Mouse (Mus musculus) layer of hippocampus, postnatal 10 days (tissue): ENCODE measurements around the gene Hps3. TPM values are rescaled to one million over a fixed set of nuclear protein-coding genes. Genes with fewer than 3 reads are reported as not detected.
"Not testable (repeated sequence)": the region's sequence is repeated elsewhere in the genome, so short reads cannot be mapped to it uniquely, and the experiment has no call there.

Experiments
- DNase-seq, 2 experiments: peaks; one replicate each; pipeline ENCODE4 v3.0.0; 2021; ENCODE audit warnings: low spot score in 2 of 2
- long read RNA-seq: library from polyadenylated mRNA; stranded (forward); transcript quantifications from one replicate; pipeline ENCODE4 v2.0.0, GENCODE M21; 2023
- total RNA-seq, 2 experiments: library from RNA; stranded (reverse); gene quantifications; 2 replicates each; pipeline ENCODE4 v1.2.3; 2021

Hps3 gene
- 10 to 100 TPM; 21.7 to 21.8 TPM for total RNA-seq
- long read RNA-seq, full-length matches to known transcripts: 6 of 10 reads
- long read RNA-seq, partial matches to known transcripts: 2 of 10 reads
- long read RNA-seq, other reads (novel, unspliced or antisense): 2 of 10 reads

DNA sequence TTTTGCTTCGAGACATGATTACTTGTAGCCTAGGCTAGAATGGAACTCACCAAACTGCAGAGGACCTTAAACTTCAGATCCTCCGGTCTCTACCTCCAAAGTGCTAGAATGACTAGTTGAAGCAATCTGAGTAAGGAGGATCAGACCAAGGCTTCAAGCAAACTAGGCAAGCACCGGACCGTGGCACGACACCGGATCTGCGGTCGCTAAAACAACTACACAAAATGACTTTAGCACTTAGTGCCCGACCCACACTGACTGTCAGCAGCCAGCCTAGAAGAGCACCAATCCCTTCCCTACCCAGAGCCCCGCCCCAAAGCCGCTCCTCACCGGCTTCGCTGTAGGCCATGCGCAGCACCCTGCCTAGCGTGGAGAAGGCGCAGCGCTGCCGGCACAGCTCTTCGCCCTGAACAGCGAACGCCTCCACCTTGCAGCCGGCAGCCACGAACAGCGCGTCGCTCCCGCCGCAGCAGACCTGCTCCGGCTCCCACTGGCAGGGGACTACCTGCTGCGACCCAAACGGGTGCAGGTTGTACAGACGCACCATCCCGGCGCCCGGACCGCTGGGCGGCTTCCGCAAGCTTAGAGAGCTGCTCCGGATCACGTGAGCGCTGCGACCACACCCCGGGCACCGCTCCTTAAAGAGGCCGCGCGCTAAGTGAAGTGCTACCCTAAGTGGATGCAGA lies at the start of gene Hps3:
TSS of gene Hps3 (minus strand) at position 597 of the 686 bp plus-strand sequence.
- peak; percentile 82 to 85 for DNase-seq

DNA sequence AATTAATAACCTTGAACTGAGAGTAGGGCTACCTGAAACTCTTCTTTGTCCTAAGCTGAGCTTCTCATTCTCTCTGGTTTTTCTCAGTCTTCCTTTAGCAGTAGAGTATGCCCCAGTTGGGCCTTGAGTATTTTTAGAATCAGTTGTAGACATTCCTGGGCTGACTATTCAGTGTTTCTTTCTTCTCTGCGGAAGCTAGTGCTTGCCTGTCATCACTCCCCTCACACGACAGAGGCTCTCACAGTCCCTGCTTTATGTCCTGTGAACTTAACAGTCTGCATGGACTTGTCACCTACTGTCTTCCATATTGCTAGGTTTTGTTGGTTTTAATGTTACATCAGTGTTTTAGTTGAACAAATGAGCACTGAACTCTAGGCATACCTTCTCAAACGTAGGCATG lies 47.0 kb upstream of the Hps3 start:
- DNase-seq: no peak

DNA sequence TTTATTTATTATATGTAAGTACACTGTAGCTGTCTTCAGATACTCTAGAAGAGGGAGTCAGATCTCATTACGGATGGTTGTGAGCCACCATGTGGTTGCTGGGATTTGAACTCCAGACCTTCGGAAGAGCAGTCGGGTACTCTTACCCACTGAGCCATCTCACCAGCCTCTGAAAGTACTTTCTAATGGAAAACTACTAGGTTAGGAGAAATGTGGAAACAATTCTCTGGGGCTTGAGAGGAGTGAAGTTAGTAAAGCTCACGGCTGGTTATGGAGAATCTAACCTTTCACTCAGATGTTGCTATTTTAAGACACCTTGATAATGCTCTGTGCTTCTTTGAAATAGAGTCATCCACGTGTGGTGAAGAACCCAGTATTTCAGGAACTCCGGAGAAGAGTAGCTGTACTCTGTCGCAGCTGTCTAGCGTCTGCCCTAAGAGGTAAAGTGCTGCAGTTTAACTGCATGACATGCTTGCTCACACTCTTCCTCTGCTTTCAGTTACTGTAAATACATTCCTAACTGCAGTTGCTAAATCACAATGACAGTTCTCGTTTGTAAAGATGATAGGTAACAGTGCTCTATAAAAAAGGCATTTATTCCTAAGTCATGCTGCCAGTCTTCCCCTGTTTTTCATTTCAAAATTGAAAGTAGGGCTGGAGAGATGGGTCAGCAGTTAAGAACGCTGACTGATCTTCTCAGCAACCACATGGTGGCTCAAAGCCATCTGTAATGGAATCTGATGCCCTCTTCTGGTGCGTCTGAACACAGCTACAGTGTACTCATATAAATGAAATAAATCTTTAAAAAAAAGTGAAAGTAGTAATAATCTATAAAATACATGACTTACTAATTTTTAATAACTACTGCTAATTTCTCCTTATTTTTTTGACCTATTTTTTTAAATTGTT lies 41.3 kb upstream of the Hps3 start:
- peak in 1 of 2 experiments; percentile 11 for DNase-seq

DNA sequence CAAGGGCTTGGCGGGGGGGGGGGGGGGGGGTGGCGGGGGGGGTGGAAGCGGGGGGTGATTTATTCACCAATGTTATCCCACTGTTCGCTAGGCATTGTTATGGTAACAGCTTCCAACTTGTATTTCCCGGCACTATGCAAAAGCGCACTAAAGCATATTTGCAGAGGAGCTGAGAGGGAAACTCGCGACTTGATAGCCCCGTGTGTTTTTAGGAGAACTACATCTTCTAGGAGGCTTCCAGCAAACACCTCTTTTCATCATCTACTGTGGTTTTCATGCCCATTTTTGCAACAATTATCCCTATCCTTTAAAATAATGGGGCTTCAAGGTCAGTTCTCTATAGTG lies 23.1 kb upstream of the Hps3 start:
- DNase-seq: no peak

DNA sequence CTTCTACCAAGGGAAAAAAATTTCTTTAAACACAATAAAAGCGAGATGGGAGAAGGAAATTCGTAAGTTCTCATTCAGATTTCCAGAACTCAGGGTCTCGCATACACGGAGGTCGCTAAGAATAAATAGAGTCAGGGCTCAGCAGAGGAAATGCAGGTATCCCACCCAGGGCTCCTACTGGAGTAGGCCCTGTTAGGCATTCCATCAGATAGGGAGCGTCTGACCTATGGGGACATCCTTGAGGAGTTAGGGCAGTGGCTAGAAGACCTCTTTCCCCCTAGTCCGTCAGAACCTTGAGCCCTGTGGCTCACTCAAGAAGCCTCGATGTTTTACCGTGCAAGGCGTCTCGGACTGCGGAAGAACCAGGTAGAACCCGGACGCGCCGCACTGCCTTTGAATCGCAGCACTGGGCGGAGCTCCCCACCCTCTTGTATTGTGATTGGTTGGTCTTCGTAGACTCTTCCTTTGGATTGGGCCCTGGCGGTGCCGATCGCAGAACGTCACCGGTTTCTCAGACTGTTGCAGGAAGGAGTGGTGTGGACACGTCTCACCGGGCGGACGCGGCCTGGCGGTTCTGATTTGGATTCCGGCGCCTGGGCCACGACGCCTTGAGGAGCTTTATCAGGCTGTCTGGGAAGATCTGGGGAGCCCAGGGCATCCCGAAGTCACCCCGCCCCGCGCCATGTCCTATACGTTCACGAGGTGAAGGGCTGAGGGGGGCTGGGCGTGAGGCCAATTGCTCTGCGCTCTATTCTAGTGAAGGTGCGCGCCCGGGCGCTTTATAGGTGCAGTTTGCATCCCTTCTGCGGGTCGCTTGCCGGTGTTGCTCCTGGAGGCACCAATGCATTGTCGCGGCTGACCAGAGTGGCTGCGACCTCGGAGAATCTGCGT lies 22.4 kb upstream of the Hps3 start, which contains the start of gene Hltf:
TSS of gene Hltf (plus strand) at position 506 of the 891 bp plus-strand sequence.
- peak; percentile 93 to 96 for DNase-seq

DNA sequence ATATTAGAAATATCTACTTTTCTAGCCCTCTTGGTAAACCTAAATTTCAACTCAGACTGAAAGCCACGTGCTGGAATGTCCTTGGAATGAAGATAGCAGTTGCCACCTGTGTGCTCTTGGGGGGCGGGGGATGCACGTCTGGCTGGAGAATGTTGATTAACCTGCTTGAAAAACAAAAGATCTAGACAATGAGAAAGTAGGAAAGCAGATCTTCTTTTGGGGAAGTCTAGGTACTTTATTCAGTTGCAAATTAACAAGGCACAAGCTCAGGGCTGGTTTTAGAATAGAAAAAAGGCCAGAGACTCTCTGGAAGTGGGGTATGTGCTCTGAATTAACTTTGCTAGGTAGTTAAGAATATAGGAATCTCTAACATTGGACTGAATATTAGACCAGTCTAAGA lies 9.6 kb upstream of the Hps3 start:
- DNase-seq: not testable (repeated sequence)

DNA sequence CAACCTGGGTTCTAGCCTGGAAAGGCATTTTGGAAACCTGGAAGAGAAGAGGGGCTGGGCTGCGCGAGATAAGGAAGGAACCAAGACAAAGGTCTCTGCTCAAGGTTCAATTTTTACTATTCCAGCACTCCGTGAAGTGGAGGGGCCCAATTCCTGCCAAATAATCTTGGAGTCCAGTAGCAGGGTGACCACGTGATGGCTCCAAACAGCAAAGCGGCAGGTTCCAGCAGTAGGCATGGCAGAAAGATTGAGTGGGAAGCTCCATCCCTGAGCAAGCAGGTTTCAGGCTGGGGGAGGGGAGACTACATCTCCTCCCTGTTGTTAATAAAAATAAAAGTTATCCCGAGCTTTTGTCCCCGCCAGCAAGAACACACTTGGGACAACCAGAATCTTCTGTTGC lies 6.3 kb upstream of the Hps3 start:
- not testable (repeated sequence) for DNase-seq

DNA sequence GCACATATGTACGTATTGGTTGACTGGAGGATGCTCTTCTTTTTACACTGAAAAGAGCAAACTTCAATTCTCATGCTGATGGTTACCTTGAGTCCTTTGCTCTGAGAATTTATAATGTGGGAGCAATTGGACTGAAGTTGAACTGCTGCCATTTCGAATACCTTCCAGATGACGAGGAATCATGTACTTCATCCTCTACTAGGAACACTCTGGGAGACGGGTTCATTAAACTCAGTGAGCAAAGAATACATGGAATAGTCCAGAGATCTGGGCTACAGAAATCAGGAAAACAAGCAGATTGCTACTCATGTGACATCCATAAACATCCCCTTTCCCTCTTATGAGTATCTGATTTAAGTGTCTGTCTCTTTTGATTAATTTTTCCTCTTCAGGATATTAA lies 954 bp upstream of the Hps3 start:
- DNase-seq: no peak

DNA sequence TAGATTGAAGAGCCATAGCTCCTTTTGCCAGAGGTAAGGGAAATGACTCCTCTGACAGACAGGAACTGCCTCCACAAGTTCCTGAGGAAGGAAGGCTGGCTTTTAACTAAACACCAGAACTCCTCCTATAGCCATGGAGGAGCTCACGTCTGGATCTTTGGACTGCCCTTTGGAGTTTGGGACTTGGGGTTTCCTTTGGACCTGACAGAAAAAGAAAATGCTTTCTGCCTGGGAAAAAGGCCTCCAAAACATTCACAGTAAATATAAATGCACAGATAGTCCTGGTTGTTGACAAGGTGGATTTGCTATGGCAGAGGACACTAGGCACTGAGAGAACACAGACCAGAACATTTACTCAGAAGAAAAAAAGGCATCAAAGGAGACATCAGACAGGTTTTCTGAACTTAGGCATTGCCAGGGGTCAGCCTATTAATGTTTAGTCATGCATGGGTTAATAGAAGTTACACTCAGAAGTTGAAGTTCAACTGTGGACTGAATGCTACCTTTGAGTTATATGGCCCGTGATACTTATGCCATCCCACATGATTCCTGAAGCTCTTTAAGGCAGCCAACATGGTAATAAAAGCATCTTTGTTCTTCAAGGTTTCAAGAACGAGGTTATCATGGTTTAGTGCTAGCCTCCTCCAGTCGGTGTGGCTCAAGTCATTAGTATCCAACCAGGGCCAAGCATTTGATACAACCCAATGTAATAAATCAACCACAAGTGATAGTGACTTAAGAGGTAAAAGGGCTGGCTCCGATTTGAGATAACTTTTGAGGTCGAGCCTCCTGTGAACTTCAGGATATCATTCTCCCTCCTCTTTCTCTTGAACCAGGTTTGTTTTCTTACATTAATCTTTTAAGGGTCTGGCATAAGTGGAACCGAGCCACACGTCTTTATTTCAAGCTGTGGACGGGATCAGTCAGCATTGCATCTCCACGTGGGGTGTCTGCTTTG lies 1.1 kb downstream of the Hps3 start:
- no peak for DNase-seq

DNA sequence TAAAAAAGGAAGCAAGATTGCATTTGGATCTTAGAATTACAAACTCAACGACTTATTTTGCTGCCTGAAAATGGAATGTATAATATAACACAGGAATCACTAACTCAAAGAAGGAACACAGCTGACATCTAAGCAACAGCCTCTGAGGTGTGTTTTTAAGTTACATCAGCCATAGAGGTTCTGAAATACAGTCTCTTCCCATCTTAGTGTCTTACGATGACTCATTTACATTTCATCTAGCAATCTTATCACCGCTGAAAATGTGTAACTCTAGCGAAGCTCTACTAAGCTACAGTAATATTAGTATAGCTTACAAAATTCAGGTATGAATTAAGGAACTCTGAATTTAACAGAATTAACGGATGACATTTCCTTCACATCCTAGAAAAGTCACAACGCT lies 4.3 kb downstream of the Hps3 start:
- DNase-seq: no peak

DNA sequence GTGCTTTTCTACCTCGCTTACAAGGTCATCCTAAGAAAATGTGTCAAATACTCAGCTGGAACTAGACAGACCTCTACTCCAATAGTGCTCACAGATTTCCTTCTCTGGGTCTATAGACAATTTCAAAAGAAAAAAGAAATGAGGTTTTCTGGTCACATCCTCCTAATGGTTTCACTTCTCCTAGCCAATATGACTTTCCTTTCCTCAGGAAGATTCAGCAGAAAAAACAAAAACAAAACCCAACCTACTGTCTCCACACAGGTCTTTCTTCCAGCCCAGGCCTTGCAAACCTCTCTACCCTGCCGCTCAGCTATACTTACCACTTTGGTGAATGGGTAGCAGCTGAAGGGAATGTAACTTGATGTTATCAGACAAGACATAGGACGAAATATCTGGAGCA lies 6.5 kb downstream of the Hps3 start:
- DNase-seq: no peak

DNA sequence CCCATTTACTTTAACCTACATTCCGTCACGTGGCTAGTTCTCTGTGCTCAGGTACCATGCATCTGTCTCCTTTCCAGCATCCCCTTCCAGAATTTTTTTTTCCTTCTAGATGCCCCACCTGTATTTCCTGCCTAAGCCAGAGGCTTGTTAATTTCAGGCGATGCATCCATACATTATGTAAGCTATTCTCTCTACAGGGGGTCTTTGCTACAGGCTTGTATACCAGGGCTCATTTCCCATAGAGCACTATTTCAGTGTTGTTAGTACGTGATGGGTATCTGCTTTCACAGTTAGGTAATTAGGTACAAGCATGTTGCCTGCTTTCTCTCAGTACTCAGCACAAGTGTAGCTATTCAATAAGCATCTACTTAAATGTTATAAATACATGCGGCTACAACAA lies 7.3 kb downstream of the Hps3 start:
- no peak for DNase-seq

DNA sequence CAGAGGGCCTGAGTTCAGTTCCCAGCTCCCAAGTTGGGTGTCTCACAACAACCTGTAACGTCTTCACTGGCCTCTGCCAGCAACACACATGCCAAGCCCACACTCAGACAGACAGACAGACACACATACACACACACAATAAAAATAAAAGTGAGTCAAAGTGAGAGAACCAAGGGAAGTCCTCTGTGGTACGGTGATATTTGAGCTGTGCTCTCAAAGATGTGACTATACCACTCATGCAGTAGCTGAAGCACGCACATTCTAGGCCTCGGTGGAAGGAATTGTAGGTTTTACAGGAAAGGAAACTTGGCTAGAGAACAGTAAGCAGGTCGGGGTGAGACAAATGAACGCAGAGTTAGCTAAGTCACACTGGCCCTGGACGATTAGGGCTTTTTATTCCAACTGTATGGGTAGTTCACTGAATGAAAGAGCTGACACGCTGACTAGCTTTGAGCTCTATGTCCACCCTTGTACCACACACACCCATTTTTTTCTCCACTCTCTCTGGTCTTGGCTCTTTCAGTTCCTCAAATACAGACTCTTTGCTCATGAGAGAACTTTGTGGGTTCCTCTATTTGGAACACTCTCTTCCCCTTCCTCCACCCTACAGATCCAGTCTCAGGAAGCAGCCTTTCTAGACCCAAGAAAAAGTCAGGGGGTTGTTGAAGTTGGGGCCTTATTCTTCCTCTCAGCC lies 8.0 kb downstream of the Hps3 start:
- no peak for DNase-seq

DNA sequence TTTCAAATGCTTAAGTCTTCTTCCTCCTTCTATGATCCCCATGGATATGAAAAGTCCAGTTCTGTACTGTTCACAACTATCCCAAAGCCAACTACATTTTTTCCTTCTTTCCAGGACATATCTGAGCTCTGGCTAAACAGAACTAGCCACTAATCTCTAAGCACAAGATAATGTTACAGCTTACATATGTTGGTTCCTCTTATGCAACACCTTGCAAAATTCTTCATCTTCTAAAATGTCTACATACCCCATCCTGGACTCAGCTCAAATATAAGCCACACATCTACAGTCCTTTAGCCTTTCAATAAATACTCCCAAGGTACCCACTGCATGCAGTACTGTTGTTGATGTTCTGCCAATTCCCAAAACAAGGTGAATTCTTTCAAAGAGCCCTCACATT lies 8.6 kb downstream of the Hps3 start:
- no peak for DNase-seq

DNA sequence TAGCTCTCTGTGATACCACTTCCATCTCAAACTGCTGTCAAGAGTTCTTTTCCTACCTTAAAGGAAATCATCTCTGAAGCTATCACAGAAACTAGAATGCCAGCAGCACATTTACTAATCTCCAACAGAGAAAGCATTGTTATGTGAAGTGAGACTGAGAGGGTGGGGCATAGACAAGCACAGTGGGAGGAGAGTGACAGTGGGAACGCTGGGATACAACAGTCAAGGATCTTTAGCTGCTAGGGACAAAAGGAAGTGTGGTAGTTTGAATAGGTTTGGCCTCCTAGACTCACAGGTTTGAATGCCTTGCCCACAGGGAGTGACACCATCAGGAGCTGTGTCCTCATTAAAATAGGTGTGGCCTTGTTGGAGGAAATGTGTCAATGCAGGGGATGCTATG lies 11.3 kb downstream of the Hps3 start:
- no peak for DNase-seq

DNA sequence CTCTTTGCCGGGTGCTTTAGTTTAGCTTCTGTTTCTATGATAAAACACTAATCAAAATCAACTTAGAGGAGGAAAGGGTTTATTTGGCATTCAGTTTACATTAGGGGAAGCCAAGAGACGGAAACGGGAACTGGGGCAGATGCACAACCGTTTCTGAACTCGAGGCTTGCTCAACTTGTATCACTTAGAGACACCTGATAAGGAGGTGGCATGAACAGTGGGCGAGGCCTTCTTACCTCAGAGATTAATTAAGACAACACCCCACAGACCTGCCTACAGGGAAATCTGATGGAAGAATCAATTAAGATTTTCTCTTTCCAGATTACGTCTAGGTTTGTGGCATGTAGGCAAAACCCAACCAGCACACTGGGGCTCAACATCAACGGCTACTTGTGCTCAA lies 17.0 kb downstream of the Hps3 start:
- DNase-seq: no peak

DNA sequence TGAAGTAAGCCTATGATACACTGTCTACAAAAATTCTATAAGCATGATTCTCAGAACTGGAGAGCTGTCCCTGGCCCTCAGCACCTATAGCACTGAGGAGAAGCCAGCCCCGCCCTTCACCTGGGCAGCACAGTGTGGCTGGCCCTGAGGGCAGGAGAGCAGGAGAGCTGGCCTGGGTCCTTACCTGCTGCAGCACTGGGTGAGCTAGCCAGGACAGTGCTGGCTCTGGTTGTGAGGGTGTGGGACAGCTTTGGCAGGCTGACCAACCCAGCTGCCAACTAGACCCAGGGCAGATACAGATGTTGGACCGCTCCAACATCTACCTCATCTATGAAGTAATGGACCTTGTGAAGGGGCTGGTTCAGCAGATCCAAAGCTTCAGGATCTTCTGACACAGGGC lies 20.7 kb downstream of the Hps3 start:
- DNase-seq: no peak

DNA sequence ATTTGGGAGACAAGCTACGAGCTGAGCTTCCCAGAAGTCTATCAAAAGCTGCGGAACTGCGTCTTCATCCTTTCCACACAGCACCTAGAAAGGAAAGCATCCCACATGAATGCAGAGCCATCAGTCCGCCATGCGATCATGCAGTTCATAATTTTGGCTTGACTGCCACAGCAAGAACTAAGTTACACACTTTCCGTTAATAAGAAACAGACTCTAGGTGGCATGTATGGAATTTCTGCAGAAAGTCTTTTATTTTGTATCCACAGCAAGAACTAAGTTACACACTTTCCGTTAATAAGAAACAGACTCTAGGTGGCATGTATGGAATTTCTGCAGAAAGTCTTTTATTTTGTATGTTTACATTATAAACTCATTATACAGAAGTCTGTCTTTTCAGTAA lies 24.2 kb downstream of the Hps3 start:
- DNase-seq: not testable (repeated sequence)

DNA sequence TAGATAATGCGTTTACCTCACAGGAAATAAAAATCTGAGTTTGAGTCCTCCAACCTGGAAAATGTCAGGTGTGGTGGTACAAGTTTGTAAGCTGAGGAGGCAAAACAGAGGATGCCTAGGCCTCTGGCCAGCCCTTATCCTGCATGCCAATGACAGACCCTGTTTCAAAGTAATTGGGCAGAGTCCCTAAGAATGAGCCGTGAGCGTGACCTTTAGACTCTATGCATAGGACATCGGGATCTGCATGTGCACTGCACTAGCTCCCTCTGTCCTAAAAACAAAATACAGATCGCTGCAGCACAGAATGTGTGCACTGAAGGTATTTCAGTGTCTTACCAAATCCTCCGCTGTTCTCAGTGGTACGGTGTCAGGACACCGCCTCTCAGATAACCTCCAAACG lies 24.7 kb downstream of the Hps3 start:
- no peak for DNase-seq

DNA sequence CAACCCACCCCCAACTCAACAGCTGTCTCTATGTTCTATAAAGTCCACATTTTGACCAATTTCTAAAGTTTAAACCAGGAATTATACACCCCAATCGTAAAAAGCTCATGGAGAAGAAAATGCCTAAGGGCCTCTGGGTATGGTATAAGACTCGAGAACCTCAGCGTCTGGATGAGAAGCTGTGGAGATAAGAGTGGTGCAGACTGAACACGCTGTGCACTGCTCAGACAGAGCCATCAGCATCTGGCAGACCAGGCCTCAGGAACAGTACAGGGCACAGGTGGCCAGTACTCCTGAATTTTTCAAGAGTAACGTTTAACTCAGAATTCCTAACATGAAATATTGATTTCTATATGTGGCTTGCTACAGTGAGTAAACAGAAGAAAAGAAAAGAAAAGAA lies 27.4 kb downstream of the Hps3 start:
- no peak for DNase-seq
